Mouse (Mus musculus) limb, embryonic 14.5 days (tissue): ENCODE results near the gene Pirb. TPM values are rescaled to one million over a fixed set of nuclear protein-coding genes. Genes with fewer than 3 reads are reported as not detected.
"Not testable (repeated sequence)": the region's sequence is repeated elsewhere in the genome, so short reads cannot be mapped to it uniquely, and the experiment has no call there.

Experiments
- ATAC-seq: fragments of 200-750 bp; cut with Nextera tagmentation; 2 replicates; pipeline ENCODE4 v1.8.0; 2017; ENCODE audit warnings: low read depth, moderate number of reproducible peaks, moderate TSS enrichment; ENCODE audit not compliant: low FRiP score
- DNase-seq: peaks from one replicate; pipeline ENCODE4 v3.0.0-alpha.2; 2015; ENCODE audit warnings: low spot score
- H3K27ac ChIP-seq: fragments of 300-500 bp; sonication (generic); replicated peaks from 2 replicates; pipeline ENCODE4 v1.5.1; 2014; ENCODE audit warnings: low read depth, mild to moderate bottlenecking, low read length, moderate library complexity, mixed read lengths
- H3K27me3 ChIP-seq: fragments of 300-500 bp; sonication (generic); 2 replicates; pipeline ENCODE4 v1.6.1; 2014; ENCODE audit warnings: low read length, mixed read lengths; ENCODE audit not compliant: control insufficient read depth, insufficient read depth
- H3K36me3 ChIP-seq: fragments of 300-500 bp; sonication (generic); 2 replicates; pipeline ENCODE4 v1.6.1; 2014; ENCODE audit warnings: mild to moderate bottlenecking, low read length, moderate library complexity, mixed read lengths; ENCODE audit not compliant: control insufficient read depth, insufficient read depth
- H3K4me1 ChIP-seq: fragments of 300-500 bp; sonication (generic); 2 replicates; pipeline ENCODE4 v1.6.1; 2014; ENCODE audit warnings: antibody characterized with exemption, low read length, mixed read lengths; ENCODE audit not compliant: control insufficient read depth, insufficient read depth
- H3K4me2 ChIP-seq: fragments of 300-500 bp; sonication (generic); replicated peaks from 2 replicates; pipeline ENCODE4 v1.6.1; 2014; ENCODE audit warnings: low read depth, mild to moderate bottlenecking, low read length, moderate library complexity; ENCODE audit not compliant: severe bottlenecking
- H3K4me3 ChIP-seq: fragments of 300-500 bp; sonication (generic); replicated peaks from 2 replicates; pipeline ENCODE4 v1.5.1; 2014; ENCODE audit warnings: low read length
- H3K9ac ChIP-seq: fragments of 300-500 bp; sonication (generic); 2 replicates; pipeline ENCODE4 v1.6.1; 2014; ENCODE audit warnings: mild to moderate bottlenecking, low read depth, low read length, moderate library complexity; ENCODE audit not compliant: severe bottlenecking
- H3K9me3 ChIP-seq: fragments of 300-500 bp; sonication (generic); 2 replicates; pipeline ENCODE4 v1.6.1; 2016; ENCODE audit warnings: low read length; ENCODE audit not compliant: control insufficient read depth
- POLR2A ChIP-seq: fragments of 200-500 bp; IDR thresholded peaks from 2 replicates; pipeline ENCODE4 v1.8.0; 2012; ENCODE audit warnings: inconsistent platforms, mild to moderate bottlenecking, moderate library complexity, borderline replicate concordance; ENCODE audit not compliant: insufficient read depth, insufficient read length; ENCODE audit errors: extremely low read depth
- WGBS: fragments of 180-500 bp; shearing (Covaris S2); extraction: QIAGEN DNeasy Blood & Tissue Kit; methylation state at CpG from one replicate; pipeline ENCODE4 v1.1.7; 2014; 5-methylcytosine and 5-hydroxymethylcytosine counted together
- polyA plus RNA-seq, 2 experiments: library from polyadenylated mRNA; depleted of rRNA in 1 of 2; stranded (reverse) in 1 of 2; unstranded in 1 of 2; fragments of >200 nt; fragmentation: Nextera tagmentation in 1 of 2; extraction: Ambion mirVana in 1 of 2; gene quantifications; 2 replicates each; pipeline versions ENCODE4 v1.2.1 to v1.2.3; 2012 to 2014

Gene Pirb
- polyA plus RNA-seq, 2 experiments: 1.0 TPM

GRCm38 (mm10) chr7:3704475-3704874, 15.7 kb downstream of the Pirb start:
- Histone ChIP-seq H3K9me3 (no peaks in the 10 kb centered on the region), H3K4me3 (peak overlapping the region; percentile 74), H3K27me3 (no peaks in the 10 kb centered on the region), H3K9ac (peak overlapping the region; percentile 92), H3K27ac (peak overlapping the region; percentile 95), H3K4me1 (peaks cover 3% of the 10 kb centered on the region; the same call in 1 of the 2 replicates), H3K4me2 (peak overlapping the region; percentile 87), H3K36me3 (peaks cover 52% of the 10 kb centered on the region)
- DNase-seq: no peak
- WGBS: under 1% methylated on average over 20 of the region's 20 CpGs
- no peak for TF ChIP-seq POLR2A
- peak; percentile 3; the same call in 1 of the 2 replicates for ATAC-seq

GRCm38 (mm10) chr7:3703879-3704441, 16.2 kb downstream of the Pirb start, which contains the start of gene Rps9:
Gene Rps9, plus strand, starts transcription at chr7:3703993.
- Histone ChIP-seq H3K9ac (peak within 1 kb of the TSS; percentile 92), H3K27ac (peak within 1 kb of the TSS; percentile 95), H3K9me3 (no peaks in the 10 kb centered on the region), H3K27me3 (no peaks in the 10 kb centered on the region), H3K4me3 (peak within 1 kb of the TSS; percentile 74), H3K4me2 (peak within 1 kb of the TSS; percentile 87), H3K36me3 (peaks cover 57% of the 10 kb centered on the region), H3K4me1 (peaks cover 3% of the 10 kb centered on the region; the same call in 1 of the 2 replicates)
- peak; percentile 99; the same call in 1 of the 2 replicates for TF ChIP-seq POLR2A
- DNase-seq (peak; percentile 99), ATAC-seq (peak; percentile 95)
- WGBS: 2% methylated on average over 42 of the region's 42 CpGs

GRCm38 (mm10) chr7:3703148-3703878, 16.9 kb downstream of the Pirb start:
- WGBS: 21% methylated on average over 6 of the region's 6 CpGs
- peaks cover 64% of the 10 kb centered on the region for H3K36me3 ChIP-seq
- DNase-seq: no peak

GRCm38 (mm10) chr7:3698471-3698870, 21.7 kb downstream of the Pirb start:
- no peaks in the 10 kb centered on the region for H3K9me3 ChIP-seq
- H3K27ac ChIP-seq: no peak overlapping the region
- no peak for ATAC-seq
- 93% methylated on average over 6 of the region's 6 CpGs for WGBS
- no peak for DNase-seq
- no peak overlapping the region for H3K4me3 ChIP-seq
- peaks cover 49% of the 10 kb centered on the region for H3K36me3 ChIP-seq
- no peak overlapping the region for H3K9ac ChIP-seq
- H3K4me2 ChIP-seq: no peak overlapping the region
- no peak for TF ChIP-seq POLR2A
- no peaks in the 10 kb centered on the region for H3K27me3 ChIP-seq
- peaks cover 7% of the 10 kb centered on the region for H3K4me1 ChIP-seq

More at GRCm38 (mm10) chr7:3703148-3703878, 16.9 kb downstream of the Pirb start:
- H3K27me3 ChIP-seq: no peaks in the 10 kb centered on the region
- H3K9me3 ChIP-seq: no peaks in the 10 kb centered on the region
- TF ChIP-seq POLR2A: no peak
- H3K4me2 ChIP-seq: peak overlapping the region; percentile 87
- peak overlapping the region; percentile 74 for H3K4me3 ChIP-seq
- peak overlapping the region; percentile 92 for H3K9ac ChIP-seq
- ATAC-seq: peak; percentile 5; the same call in 1 of the 2 replicates
- H3K27ac ChIP-seq: peak overlapping the region; percentile 71; the same call in 1 of the 2 replicates
- peaks cover 3% of the 10 kb centered on the region; the same call in 1 of the 2 replicates for H3K4me1 ChIP-seq

GRCm38 (mm10) chr7:3694949-3695305, 25.3 kb downstream of the Pirb start:
- 2% methylated on average over 9 of the region's 9 CpGs for WGBS

More at GRCm38 (mm10) chr7:3694949-3695305, 25.3 kb downstream of the Pirb start:
- Histone ChIP-seq H3K36me3 (peaks cover 42% of the 10 kb centered on the region), H3K4me2 (peak overlapping the region; percentile 90), H3K27ac (peak overlapping the region; percentile 94), H3K4me1 (peaks cover 13% of the 10 kb centered on the region), H3K4me3 (peak overlapping the region; percentile 78), H3K9ac (peak overlapping the region; percentile 89)
- not testable (repeated sequence) for ATAC-seq, H3K27me3 ChIP-seq, DNase-seq, H3K9me3 ChIP-seq
